Mouse (Mus musculus): ENCODE measurements around the gene A830031A19Rik.

DNA sequence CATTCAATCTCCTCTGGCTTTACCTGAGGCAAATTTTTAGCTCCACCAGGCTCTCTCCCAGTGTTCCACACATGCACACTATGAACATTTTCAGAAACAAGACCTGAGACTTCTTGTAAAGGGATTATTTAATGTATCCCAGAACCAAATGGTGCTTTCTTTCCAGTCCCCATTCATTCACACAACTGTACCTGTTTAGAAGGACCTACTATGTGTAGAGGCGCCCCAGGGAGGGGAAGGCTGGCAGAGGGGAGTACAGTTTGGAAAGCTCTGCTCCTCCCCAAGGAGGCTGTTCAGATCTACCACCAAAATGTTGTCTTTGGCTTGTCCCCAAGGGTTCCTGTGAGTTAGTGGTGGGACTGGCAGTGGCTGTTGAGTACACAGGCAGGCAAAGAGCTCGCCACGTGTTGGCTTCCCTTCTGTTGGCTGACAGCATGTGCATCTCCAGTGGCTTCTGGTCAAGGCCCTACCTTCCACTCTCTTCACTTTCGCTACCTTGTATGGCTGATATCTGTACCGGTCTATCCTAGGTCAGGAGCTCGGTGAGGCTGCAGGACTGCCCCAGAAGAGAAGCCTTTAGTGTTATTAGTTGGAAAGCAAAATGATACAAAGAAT, 28.4 kb upstream of the A830031A19Rik start:
- no peak for TF ChIP-seq CTCF (IDR thresholded peaks at IDR 0.05)
- TF ChIP-seq EP300 (IDR thresholded peaks at IDR 0.05) = no peak

Measured in lung, postnatal 0 days (tissue).